Mouse (Mus musculus) MEL (cell line): ENCODE results near the gene Ces2g. TPM values are rescaled to one million over a fixed set of nuclear protein-coding genes. Genes with fewer than 3 reads are reported as not detected.

Source experiments
- DNase-seq: peaks from one replicate; pipeline ENCODE4 v3.0.0; 2011; ENCODE audit warnings: low read depth, low spot score
- H3K27ac ChIP-seq: 2 replicates; pipeline ENCODE4 v1.5.1; 2012; ENCODE audit warnings: low read depth, mild to moderate bottlenecking, control low read depth, low read length, moderate library complexity; ENCODE audit not compliant: control insufficient read depth
- H3K27me3 ChIP-seq, 2 experiments: fragments of 150-350 bp in 1 of 2; sonication (generic) in 1 of 2; 2 replicates each; pipeline ENCODE4 v1.6.1; 2012; ENCODE audit warnings: low read length in 2 of 2, mild to moderate bottlenecking in 2 of 2, improper control_type of control experiment in 1 of 2, moderate library complexity in 1 of 2; ENCODE audit not compliant: insufficient read depth in 2 of 2, control insufficient read depth in 1 of 2
- H3K36me3 ChIP-seq, 2 experiments: 2 replicates each; pipeline ENCODE4 v1.6.1; 2012 to 2014; ENCODE audit warnings: low read length in 2 of 2, improper control_type of control experiment in 1 of 2, inconsistent platforms in 1 of 2, mild to moderate bottlenecking in 1 of 2; ENCODE audit not compliant: insufficient read depth in 2 of 2, control insufficient read depth in 1 of 2
- H3K4me1 ChIP-seq, 2 experiments: fragments of 150-350 bp in 1 of 2; sonication (generic) in 1 of 2; 2 replicates each; pipeline ENCODE4 v1.6.1; 2012; ENCODE audit warnings: low read length in 2 of 2, improper control_type of control experiment in 1 of 2, mild to moderate bottlenecking in 1 of 2; ENCODE audit not compliant: insufficient read depth in 2 of 2, control insufficient read depth in 1 of 2
- H3K4me3 ChIP-seq, 2 experiments: fragments of 150-350 bp in 1 of 2; sonication (generic) in 1 of 2; 2 replicates each; pipeline ENCODE4 v1.5.1; 2012; ENCODE audit warnings: low read depth in 2 of 2, low read length in 2 of 2, mild to moderate bottlenecking in 2 of 2, moderate library complexity in 2 of 2, control low read depth in 1 of 2, improper control_type of control experiment in 1 of 2; ENCODE audit not compliant: control insufficient read depth in 1 of 2, insufficient read depth in 1 of 2
- H3K79me2 ChIP-seq: 2 replicates; pipeline ENCODE4 v1.6.1; 2012; ENCODE audit warnings: mild to moderate bottlenecking, low read length, moderate library complexity; ENCODE audit not compliant: control insufficient read depth, poor library complexity, insufficient read depth
- H3K9ac ChIP-seq: 2 replicates; pipeline ENCODE4 v1.6.1; 2012; ENCODE audit warnings: low read depth, mild to moderate bottlenecking, control low read depth, low read length, moderate library complexity; ENCODE audit not compliant: control insufficient read depth, poor library complexity, severe bottlenecking
- H3K9me3 ChIP-seq: fragments of 150-350 bp; sonication (generic); replicated peaks from 2 replicates; pipeline ENCODE4 v1.6.1; 2012; ENCODE audit warnings: mild to moderate bottlenecking, low read length, improper control_type of control experiment, moderate library complexity; ENCODE audit not compliant: insufficient read depth
- CTCF ChIP-seq, 3 experiments: IDR thresholded peaks in 2 of 3; conservative IDR thresholded peaks in 1 of 3; 2 replicates each; pipeline ENCODE4 v1.5.1; 2011 to 2012; ENCODE audit warnings: low read length in 3 of 3, low read depth in 2 of 3, mild to moderate bottlenecking in 2 of 3, improper control_type of control experiment in 1 of 3, inconsistent platforms in 1 of 3, mixed read lengths in 1 of 3, moderate library complexity in 1 of 3; ENCODE audit not compliant: control insufficient read depth in 1 of 3, insufficient read depth in 1 of 3, poor library complexity in 1 of 3, severe bottlenecking in 1 of 3
- E2F4 ChIP-seq: IDR thresholded peaks from 2 replicates; pipeline ENCODE4 v1.6.1; 2011; ENCODE audit warnings: low read depth, low read length, improper control_type of control experiment, borderline replicate concordance
- ELF1 ChIP-seq: IDR thresholded peaks from 2 replicates; pipeline ENCODE4 v1.6.1; 2014; ENCODE audit warnings: low read depth, mild to moderate bottlenecking, inconsistent platforms, low read length, improper control_type of control experiment, moderate library complexity
- EP300 ChIP-seq, 2 experiments: IDR thresholded peaks; 2 replicates each; pipeline ENCODE4 v1.6.1; 2011; ENCODE audit warnings: improper control_type of control experiment in 2 of 2, low read length in 2 of 2, low read depth in 1 of 2, mild to moderate bottlenecking in 1 of 2
- ETS1 ChIP-seq: IDR thresholded peaks from 2 replicates; pipeline ENCODE4 v1.6.1; 2012; ENCODE audit warnings: low read depth, mild to moderate bottlenecking, inconsistent platforms, low read length, improper control_type of control experiment, moderate library complexity
- JUND ChIP-seq: IDR thresholded peaks from 2 replicates; pipeline ENCODE4 v1.6.1; 2011; ENCODE audit warnings: low read depth, mild to moderate bottlenecking, improper control_type of control experiment, low read length
- MAFK ChIP-seq: IDR thresholded peaks from 2 replicates; pipeline ENCODE4 v1.6.1; 2011; ENCODE audit warnings: low read depth, mild to moderate bottlenecking, low read length, improper control_type of control experiment, borderline replicate concordance
- MAX ChIP-seq: IDR thresholded peaks from 2 replicates; pipeline ENCODE4 v1.6.1; 2011; ENCODE audit warnings: low read length, improper control_type of control experiment
- MEF2A ChIP-seq: IDR thresholded peaks from 2 replicates; pipeline ENCODE4 v1.6.1; 2014; ENCODE audit warnings: low read depth, mild to moderate bottlenecking, inconsistent platforms, low read length, improper control_type of control experiment; ENCODE audit not compliant: poor library complexity, insufficient replicate concordance, severe bottlenecking; ENCODE audit errors: extremely low read depth
- MYC ChIP-seq: IDR thresholded peaks from 2 replicates; pipeline ENCODE4 v1.6.1; 2011; ENCODE audit warnings: low read depth, mild to moderate bottlenecking, low read length, improper control_type of control experiment, moderate library complexity
- NRF1 ChIP-seq: IDR thresholded peaks from 2 replicates; pipeline ENCODE4 v1.6.1; 2014; ENCODE audit warnings: low read depth, mild to moderate bottlenecking, inconsistent platforms, low read length, improper control_type of control experiment, moderate library complexity; ENCODE audit not compliant: poor library complexity, insufficient read depth, severe bottlenecking
- POLR2AphosphoS5 ChIP-seq: IDR thresholded peaks from 2 replicates; pipeline ENCODE4 v1.6.1; 2012; ENCODE audit warnings: low read depth, borderline replicate concordance, mild to moderate bottlenecking, inconsistent platforms, low read length, moderate library complexity, mixed read lengths
- RAD21 ChIP-seq: IDR thresholded peaks from 2 replicates; pipeline ENCODE4 v1.6.1; 2011; ENCODE audit warnings: mild to moderate bottlenecking, low read depth, low read length, improper control_type of control experiment
- SMC3 ChIP-seq: IDR thresholded peaks from 2 replicates; pipeline ENCODE4 v1.6.1; 2011; ENCODE audit warnings: low read depth, low read length, improper control_type of control experiment
- TAL1 ChIP-seq: IDR thresholded peaks from 2 replicates; pipeline ENCODE4 v1.6.1; 2012; ENCODE audit warnings: mild to moderate bottlenecking, inconsistent platforms, low read length, moderate library complexity, mixed read lengths
- TBP ChIP-seq: IDR thresholded peaks from 2 replicates; pipeline ENCODE4 v1.8.0; 2011; ENCODE audit warnings: low read depth, low read length, improper control_type of control experiment
- TCF12 ChIP-seq: IDR thresholded peaks from 2 replicates; pipeline ENCODE4 v1.6.1; 2014; ENCODE audit warnings: low read depth, mild to moderate bottlenecking, inconsistent platforms, low read length, improper control_type of control experiment, moderate library complexity
- USF1 ChIP-seq: IDR thresholded peaks from 2 replicates; pipeline ENCODE4 v1.6.1; 2014; ENCODE audit warnings: low read depth, mild to moderate bottlenecking, inconsistent platforms, low read length, improper control_type of control experiment, moderate library complexity
- USF2 ChIP-seq, 2 experiments: IDR thresholded peaks; 2 replicates each; pipeline ENCODE4 v1.6.1; 2011 to 2012; ENCODE audit warnings: improper control_type of control experiment in 2 of 2, low read length in 2 of 2, borderline replicate concordance in 1 of 2, inconsistent platforms in 1 of 2, low read depth in 1 of 2, mild to moderate bottlenecking in 1 of 2; ENCODE audit not compliant: insufficient read depth in 1 of 2
- ZC3H11A ChIP-seq: IDR thresholded peaks from 2 replicates; pipeline ENCODE4 v1.6.1; 2012; ENCODE audit warnings: low read depth, mild to moderate bottlenecking, inconsistent platforms, low read length, improper control_type of control experiment
- polyA plus RNA-seq, 2 experiments: library from polyadenylated mRNA; stranded (reverse) in 1 of 2; unstranded in 1 of 2; fragments of >175 nt in 1 of 2; fragments of >200 nt in 1 of 2; gene quantifications; 2 replicates each; pipeline versions ENCODE4 v1.2.1 to v1.2.4; 2012; ENCODE audit warnings: low replicate concordance in 2 of 2, low read depth in 1 of 2; ENCODE audit not compliant: insufficient read length in 2 of 2, insufficient read depth in 1 of 2, missing spikeins in 1 of 2
- total RNA-seq: library from RNA; depleted of rRNA; stranded (reverse); fragments of 300-350 nt; gene quantifications from 2 replicates; pipeline ENCODE4 v1.2.3, GENCODE M21; 2012

The Ces2g gene
- total and polyA plus RNA-seq, 3 experiments: 105 to 195 TPM; not detected in 1

- no peaks in the 10 kb centered on the region for H3K27me3 ChIP-seq
- TF ChIP-seq ELF1 (no peak), USF2 (IDR thresholded peaks at IDR 0.05; ENCODE audit: borderline replicate concordance in 1 of 2, insufficient read depth in 1 of 2, low read depth in 1 of 2, low read length in 2 of 2) (no peak), RAD21 (no peak), NRF1 (no peak), JUND (no peak), EP300 (IDR thresholded peaks at IDR 0.05; ENCODE audit: low read depth in 1 of 2, low read length in 2 of 2) (no peak), MAX (no peak), POLR2AphosphoS5 (no peak)
- H3K9ac ChIP-seq: no peak overlapping the region
- H3K4me1 ChIP-seq: no peaks in the 10 kb centered on the region
- H3K79me2 ChIP-seq: no peaks in the 10 kb centered on the region
- H3K27ac ChIP-seq: no peak overlapping the region
- no peak for DNase-seq
- H3K36me3 ChIP-seq: no peaks in the 10 kb centered on the region
- H3K4me3 ChIP-seq: no peak overlapping the region
- H3K9me3 ChIP-seq: no peaks in the 10 kb centered on the region
Measured at GRCm38 (mm10) chr8:105010000-105010399, 48.5 kb downstream of the Ces2g start.

- no peaks in the 10 kb centered on the region for H3K79me2 ChIP-seq
- no peaks in the 10 kb centered on the region for H3K4me1 ChIP-seq
- no peaks in the 10 kb centered on the region for H3K27me3 ChIP-seq
- H3K4me3 ChIP-seq: no peak overlapping the region
- no peak overlapping the region for H3K9ac ChIP-seq
- H3K27ac ChIP-seq: no peak overlapping the region
- no peaks in the 10 kb centered on the region for H3K36me3 ChIP-seq
- TF ChIP-seq MYC: no peak
- no peak for TF ChIP-seq TBP
- TF ChIP-seq CTCF (IDR thresholded peaks at IDR 0.05 in 2 of 3, conservative IDR thresholded peaks at IDR 0.05 in 1 of 3; ENCODE audit: control insufficient read depth in 1 of 3, insufficient read depth in 1 of 3, low read depth in 2 of 3, low read length in 3 of 3, poor library complexity in 1 of 3, severe bottlenecking in 1 of 3): peak; percentile 44 to 66 (median 52); a peak in 5 of 6 replicates
- no peak for TF ChIP-seq E2F4
- no peak for TF ChIP-seq MEF2A
- TF ChIP-seq ZC3H11A: peak; percentile 38; the same call in 1 of the 2 replicates
- peak; percentile 78 for TF ChIP-seq SMC3
- no peak for TF ChIP-seq MAX
- no peak for TF ChIP-seq TAL1
- no peak for TF ChIP-seq USF1
- TF ChIP-seq ETS1: no peak
- TF ChIP-seq TCF12: no peak
- peak; percentile 60 for TF ChIP-seq RAD21
- TF ChIP-seq MAFK: no peak
- TF ChIP-seq EP300 (IDR thresholded peaks at IDR 0.05; ENCODE audit: low read depth in 1 of 2, low read length in 2 of 2): no peak
- DNase-seq: peak; percentile 66
- H3K9me3 ChIP-seq: no peaks in the 10 kb centered on the region
Measured at GRCm38 (mm10) chr8:105011136-105011535, 49.6 kb downstream of the Ces2g start.
